In the genomic region with DNA sequence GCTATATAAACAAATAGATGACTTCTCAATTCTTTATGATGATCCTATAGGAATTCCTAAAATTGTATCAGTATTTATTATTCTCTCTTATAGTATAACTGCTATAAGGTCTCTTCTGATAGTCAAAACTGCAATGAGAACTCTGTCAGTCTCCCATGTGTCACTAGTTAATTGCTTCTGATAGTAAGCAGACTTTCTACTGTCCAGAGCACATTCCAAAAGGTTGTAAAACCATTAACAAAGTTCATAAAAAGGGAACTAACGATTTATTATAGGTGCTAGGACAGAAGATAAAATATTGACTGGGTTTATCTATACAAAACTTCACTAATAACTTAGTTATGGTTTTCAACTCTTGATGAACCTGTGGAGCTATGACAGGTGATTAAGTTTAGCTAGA, we compare ENCODE assay signal across 10 mouse cellular contexts. TPM values are rescaled to one million over a fixed set of nuclear protein-coding genes. Genes with fewer than 3 reads are reported as not detected.
ATAC-seq and TF ChIP-seq lines count a peak whose summit lies in the region.
"Not testable (repeated sequence)": the region's sequence is repeated elsewhere in the genome, so short reads cannot be mapped to it uniquely, and the experiment has no call there.
"Had no signal": no experiment of that assay in that cellular context is flagged by ENCODE, and none has a peak within 500 bp of the region (broad histone marks: within the 10 kb centered on the region; RNA-seq: fewer than 3 reads in every experiment).

No protein-coding gene starts in this region.

- H3K4me3 ChIP-seq in intestine, embryonic 15.5 days (replicated peaks); intestine, embryonic 16.5 days (ENCODE audit: low read length); intestine, postnatal 0 days (ENCODE audit: low read depth, low read length): not testable (repeated sequence)

- not testable (repeated sequence) for H3K4me2 ChIP-seq in intestine, embryonic 15.5 days (replicated peaks); intestine, embryonic 16.5 days (ENCODE audit: low read depth, low read length); intestine, postnatal 0 days (replicated peaks; ENCODE audit: low read depth)

- WGBS in intestine, embryonic 15.5 days: 35% methylated on average over 1 of the region's 1 CpGs
- WGBS in intestine, embryonic 16.5 days: 24% methylated on average over 1 of the region's 1 CpGs
- WGBS in intestine, postnatal 0 days: 16% methylated on average over 1 of the region's 1 CpGs

- H3K36me3 ChIP-seq in intestine, embryonic 15.5 days; intestine, embryonic 16.5 days (ENCODE audit: control insufficient read depth, insufficient read depth, low read length); intestine, postnatal 0 days (ENCODE audit: control insufficient read depth, insufficient read depth): not testable (repeated sequence)

- not testable (repeated sequence) for H3K4me1 ChIP-seq in intestine, embryonic 15.5 days (replicated peaks); intestine, embryonic 16.5 days (ENCODE audit: control insufficient read depth, insufficient read depth, low read length); intestine, postnatal 0 days (replicated peaks; ENCODE audit: control insufficient read depth, insufficient read depth, low read length)

- peak; percentile 53; the same call in 1 of the 2 replicates for ATAC-seq in intestine, embryonic 15.5 days
- ATAC-seq in intestine, embryonic 16.5 days: peak; percentile 69
- ATAC-seq in intestine, postnatal 0 days: peak; percentile 31; the same call in 1 of the 2 replicates

- not testable (repeated sequence) for H3K9me3 ChIP-seq in intestine, embryonic 15.5 days; intestine, embryonic 16.5 days (ENCODE audit: control insufficient read depth, low read length); intestine, postnatal 0 days (ENCODE audit: control insufficient read depth)

- TF ChIP-seq CTCF in intestine, postnatal 0 days (IDR thresholded peaks at IDR 0.05; ENCODE audit: low read depth): not testable (repeated sequence)

- H3K27ac ChIP-seq in intestine, embryonic 15.5 days; intestine, embryonic 16.5 days (ENCODE audit: low read length); intestine, postnatal 0 days (ENCODE audit: low read depth, low read length): not testable (repeated sequence)

- not testable (repeated sequence) for H3K9ac ChIP-seq in intestine, embryonic 15.5 days; intestine, embryonic 16.5 days (ENCODE audit: low read depth, low read length); intestine, postnatal 0 days (ENCODE audit: low read depth, low read length)

- not testable (repeated sequence) for H3K27me3 ChIP-seq in intestine, embryonic 15.5 days (replicated peaks); intestine, embryonic 16.5 days (replicated peaks; ENCODE audit: control insufficient read depth, insufficient read depth, low read length); intestine, postnatal 0 days (replicated peaks; ENCODE audit: control insufficient read depth, insufficient read depth, low read length)

RNA-seq across cellular contexts. Expression of a gene that starts 4.9 kb away (rescaled TPM):
- not detected in 2 replicates for polyA plus RNA-seq in intestine, embryonic 15.5 days (2015; fragmentation: Nextera tagmentation; extraction: Ambion mirVana)
- polyA plus RNA-seq in intestine, embryonic 16.5 days (2015; fragmentation: Nextera tagmentation; extraction: Ambion mirVana): not detected in 2 replicates
- not detected in 2 replicates for polyA plus RNA-seq in intestine, postnatal 0 days (2015; fragmentation: Nextera tagmentation; extraction: Ambion mirVana)
- polyA plus RNA-seq: adrenal gland, adult 2 months; brain, embryonic 14.5 days; C2C12; CD4-positive, CD25-positive, alpha-beta regulatory T cell, adult 4 months; G1E; Patski had no signal

RNA-seq across cellular contexts. Expression of a gene that starts 15.7 kb away (rescaled TPM):
- not detected in 2 replicates for polyA plus RNA-seq in intestine, embryonic 15.5 days (2015; fragmentation: Nextera tagmentation; extraction: Ambion mirVana)
- polyA plus RNA-seq in intestine, embryonic 16.5 days (2015; fragmentation: Nextera tagmentation; extraction: Ambion mirVana): not detected in 2 replicates
- not detected in 2 replicates for polyA plus RNA-seq in intestine, postnatal 0 days (2015; fragmentation: Nextera tagmentation; extraction: Ambion mirVana)
- polyA plus RNA-seq: activated CD4-positive, CD25-positive, alpha-beta regulatory T cell, adult 4 months; adrenal gland, adult 2 months; brain, embryonic 14.5 days; C2C12; CD4-positive, CD25-positive, alpha-beta regulatory T cell, adult 4 months; G1E; Patski had no signal

RNA-seq across cellular contexts. Expression of a gene that starts 35.7 kb away (rescaled TPM):
- not detected in 2 replicates for polyA plus RNA-seq in intestine, embryonic 15.5 days (2015; fragmentation: Nextera tagmentation; extraction: Ambion mirVana)
- polyA plus RNA-seq in intestine, embryonic 16.5 days (2015; fragmentation: Nextera tagmentation; extraction: Ambion mirVana): not detected in 2 replicates
- not detected in 2 replicates for polyA plus RNA-seq in intestine, postnatal 0 days (2015; fragmentation: Nextera tagmentation; extraction: Ambion mirVana)
- polyA plus RNA-seq: activated CD4-positive, CD25-positive, alpha-beta regulatory T cell, adult 4 months; adrenal gland, adult 2 months; brain, embryonic 14.5 days; C2C12; CD4-positive, CD25-positive, alpha-beta regulatory T cell, adult 4 months; G1E; Patski had no signal

RNA-seq across cellular contexts. Expression of a gene that starts 41.7 kb away (rescaled TPM):
- polyA plus RNA-seq in intestine, embryonic 15.5 days (2015; fragmentation: Nextera tagmentation; extraction: Ambion mirVana): not detected in 2 replicates
- polyA plus RNA-seq in intestine, embryonic 16.5 days (2015; fragmentation: Nextera tagmentation; extraction: Ambion mirVana): not detected in 2 replicates
- not detected in 2 replicates for polyA plus RNA-seq in intestine, postnatal 0 days (2015; fragmentation: Nextera tagmentation; extraction: Ambion mirVana)
- polyA plus RNA-seq: activated CD4-positive, CD25-positive, alpha-beta regulatory T cell, adult 4 months; adrenal gland, adult 2 months; brain, embryonic 14.5 days; C2C12; CD4-positive, CD25-positive, alpha-beta regulatory T cell, adult 4 months; G1E; Patski had no signal

RNA-seq across cellular contexts. Expression of a gene that starts 54.0 kb away (rescaled TPM):
- polyA plus RNA-seq in intestine, embryonic 15.5 days (2015; fragmentation: Nextera tagmentation; extraction: Ambion mirVana): not detected in 2 replicates
- not detected in 2 replicates for polyA plus RNA-seq in intestine, embryonic 16.5 days (2015; fragmentation: Nextera tagmentation; extraction: Ambion mirVana)
- not detected in 2 replicates for polyA plus RNA-seq in intestine, postnatal 0 days (2015; fragmentation: Nextera tagmentation; extraction: Ambion mirVana)
- polyA plus RNA-seq: activated CD4-positive, CD25-positive, alpha-beta regulatory T cell, adult 4 months; adrenal gland, adult 2 months; brain, embryonic 14.5 days; C2C12; CD4-positive, CD25-positive, alpha-beta regulatory T cell, adult 4 months; G1E; Patski had no signal
